Mouse (Mus musculus) gastrocnemius, adult 8-10 months (tissue): ENCODE data around the gene Setd6. TPM values are rescaled to one million over a fixed set of nuclear protein-coding genes. Genes with fewer than 3 reads are reported as not detected.
A peak's percentile ranks its signal among the peaks of the same experiment; 100 is the strongest.

Experiments
- DNase-seq, 2 experiments: peaks; one replicate each; pipeline ENCODE4 v3.0.0; 2022; ENCODE audit warnings: low spot score in 2 of 2
- total RNA-seq, 4 experiments: library from RNA; stranded (reverse); gene quantifications; 2 replicates each; pipeline ENCODE4 v1.2.4; 2022

Setd6 gene
- 10 to 100 TPM; 14.2 to 15.5 (median 14.9) TPM for total RNA-seq

- peak; percentile 67 to 77 for DNase-seq
These were observed at the start of gene Setd6 for GRCm38 (mm10) chr8:95715676-95716531. TSS of gene Setd6 (plus strand) at chr8:95715881.

GRCm38 (mm10) chr8:95668163-95668958 lies 47.3 kb upstream of the Setd6 start:
- DNase-seq = no peak

- no peak for DNase-seq
These were observed 45.7 kb upstream of the Setd6 start for GRCm38 (mm10) chr8:95669967-95670366.

GRCm38 (mm10) chr8:95671861-95672260 lies 43.8 kb upstream of the Setd6 start:
- DNase-seq = no peak

GRCm38 (mm10) chr8:95672811-95673210 lies 42.9 kb upstream of the Setd6 start:
- DNase-seq = no peak

- DNase-seq = no peak
These were observed 39.0 kb upstream of the Setd6 start, which contains the start of gene Ndrg4 for GRCm38 (mm10) chr8:95676631-95677030. TSS of gene Ndrg4 (plus strand) at chr8:95676980.

GRCm38 (mm10) chr8:95677591-95678023 lies 38.1 kb upstream of the Setd6 start:
- DNase-seq = no peak

GRCm38 (mm10) chr8:95678024-95678611 lies 37.6 kb upstream of the Setd6 start:
- DNase-seq = no peak

- no peak for DNase-seq
These were observed 27.5 kb upstream of the Setd6 start for GRCm38 (mm10) chr8:95688073-95688672.

- DNase-seq = no peak
These were observed 24.6 kb upstream of the Setd6 start for GRCm38 (mm10) chr8:95690929-95691541.

GRCm38 (mm10) chr8:95694631-95695030 lies 21.1 kb upstream of the Setd6 start:
- no peak for DNase-seq

- no peak for DNase-seq
These were observed 19.0 kb upstream of the Setd6 start for GRCm38 (mm10) chr8:95696661-95697060.

- DNase-seq = peak; percentile 46 to 51
These were observed 18.6 kb upstream of the Setd6 start for GRCm38 (mm10) chr8:95697128-95697527.

GRCm38 (mm10) chr8:95698179-95698578 lies 17.5 kb upstream of the Setd6 start:
- DNase-seq = no peak

- DNase-seq = no peak
These were observed 15.4 kb upstream of the Setd6 start for GRCm38 (mm10) chr8:95700282-95700681.

GRCm38 (mm10) chr8:95701809-95702208 lies 13.9 kb upstream of the Setd6 start:
- no peak for DNase-seq

GRCm38 (mm10) chr8:95702480-95703446 lies 12.9 kb upstream of the Setd6 start:
- DNase-seq = peak; percentile 46 to 60

GRCm38 (mm10) chr8:95703461-95704260 lies 12.0 kb upstream of the Setd6 start:
- no peak for DNase-seq

GRCm38 (mm10) chr8:95704538-95704937 lies 11.1 kb upstream of the Setd6 start:
- DNase-seq = no peak
